Mouse (Mus musculus): ENCODE results near the gene Atg101.
A peak's percentile ranks its signal among the peaks of the same experiment; 100 is the strongest.
"Not testable (repeated sequence)": the region's sequence is repeated elsewhere in the genome, so short reads cannot be mapped to it uniquely, and the experiment has no call there.

The Atg101 gene

DNA sequence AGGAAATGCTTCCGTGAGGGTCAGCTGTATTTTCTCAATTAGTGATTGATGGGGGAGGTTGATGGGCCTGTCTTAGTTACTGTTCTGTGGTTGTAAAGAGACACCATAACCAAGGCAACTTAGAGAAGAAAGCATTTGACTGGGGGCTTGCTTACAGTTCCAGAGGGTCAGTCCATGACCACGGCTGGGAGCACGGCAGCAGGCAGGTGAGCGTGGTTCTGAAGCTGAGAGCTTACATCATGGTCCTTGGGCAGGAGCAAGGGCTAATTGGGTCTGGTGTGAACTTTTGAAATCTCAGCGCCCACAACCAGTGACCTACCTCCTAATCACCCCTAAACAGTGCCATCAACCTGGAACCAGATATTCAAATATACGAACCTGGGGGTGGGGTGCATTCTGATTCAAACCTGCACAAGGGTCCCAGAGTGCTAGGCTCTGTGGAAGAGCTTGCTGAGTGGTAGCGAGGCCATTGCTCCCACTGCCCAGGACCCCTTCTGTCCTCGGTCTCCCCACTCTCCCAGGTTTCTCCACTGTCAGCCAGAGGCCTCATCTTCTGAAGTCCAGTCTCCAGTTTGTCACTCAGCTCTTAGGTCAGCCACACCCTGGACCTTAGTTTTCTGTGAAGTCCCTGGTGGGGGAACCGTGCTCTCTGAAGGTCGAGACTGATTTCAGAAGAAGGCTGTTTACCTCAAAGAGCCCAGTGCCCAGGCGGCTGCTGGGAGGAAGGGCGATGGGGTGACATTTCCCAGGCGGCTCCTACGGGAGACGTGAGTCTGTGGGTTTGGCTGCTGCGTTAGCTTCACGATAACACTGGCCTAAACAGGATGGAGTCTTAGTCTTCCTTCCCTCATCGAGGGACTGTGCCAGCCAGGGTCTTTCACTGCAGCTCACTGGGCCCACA, 33.1 kb downstream of the Atg101 start:
- DNase-seq = no peak

DNA sequence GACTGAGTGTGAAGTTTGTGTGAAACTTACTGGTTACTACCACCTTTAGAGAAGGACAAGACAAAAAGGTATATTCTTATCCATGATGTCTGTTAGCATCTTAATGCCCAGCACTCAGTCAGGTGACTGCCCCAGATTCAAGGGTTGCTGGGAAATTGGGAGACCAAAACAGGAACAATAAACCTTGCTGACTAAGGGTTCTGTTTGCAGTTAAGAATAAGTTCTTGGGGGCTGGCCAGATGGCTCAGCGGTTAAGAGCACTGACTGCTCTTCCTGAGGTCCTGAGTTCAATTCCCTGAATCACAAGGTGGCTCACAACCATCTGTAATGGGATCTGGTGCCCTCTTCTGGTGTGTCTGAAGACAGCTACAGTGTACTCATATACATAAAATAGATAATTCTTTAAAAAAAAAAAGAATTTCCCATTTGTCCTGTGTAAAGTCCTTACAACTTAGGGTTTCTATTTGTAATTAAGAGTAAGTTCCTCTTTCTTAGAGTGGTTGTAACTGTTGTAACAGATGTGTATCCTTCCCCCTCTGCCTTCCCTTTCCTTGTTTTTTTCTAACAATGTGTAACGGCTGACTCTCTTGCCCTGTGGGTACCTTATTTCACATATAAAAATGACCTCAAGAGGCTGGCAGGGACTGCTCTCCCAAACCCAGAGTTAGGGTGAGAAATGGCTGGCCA, 33.9 kb downstream of the Atg101 start:
- no peak for DNase-seq

DNA sequence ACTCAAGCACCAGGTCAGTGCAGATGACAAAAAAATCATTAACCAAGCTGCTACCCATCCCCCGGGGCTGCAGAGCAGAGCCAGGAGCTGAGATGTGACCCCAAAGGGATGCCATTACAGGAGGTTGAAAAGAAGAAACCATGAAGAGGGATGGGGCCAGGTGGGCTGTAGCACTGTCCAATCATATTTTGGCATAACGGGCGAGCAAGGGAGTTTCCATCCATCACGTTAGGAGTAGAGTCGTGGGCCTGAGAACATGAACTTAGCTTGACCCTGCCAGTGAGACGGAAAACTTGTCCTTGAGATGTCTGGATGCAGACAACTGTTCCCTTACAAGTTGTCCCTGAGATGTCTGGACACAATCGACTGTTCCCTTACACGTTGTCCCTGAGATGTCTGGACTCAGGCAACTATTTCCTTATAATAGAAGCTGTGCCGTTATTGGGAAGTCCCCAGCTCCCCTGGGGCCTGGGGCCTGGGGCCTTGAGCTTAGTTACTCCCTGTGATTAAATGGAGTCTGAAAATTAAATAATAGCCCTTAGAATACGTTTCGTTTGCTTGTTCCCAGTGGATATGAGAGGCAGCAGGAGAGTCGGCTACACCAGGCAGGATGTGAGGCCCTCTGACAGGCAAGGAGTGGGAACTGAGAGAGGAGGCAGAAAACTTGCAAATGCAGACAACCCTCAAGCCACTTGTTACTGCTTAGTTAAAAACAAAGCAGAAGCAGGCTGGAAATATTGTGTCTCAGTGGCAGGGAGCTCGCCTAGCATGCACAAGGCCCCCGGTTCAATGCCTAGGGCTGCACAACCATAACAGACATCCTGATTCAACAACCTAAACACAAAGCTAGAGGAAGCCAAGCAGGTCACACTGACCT, 35.1 kb downstream of the Atg101 start:
- no peak for DNase-seq

DNA sequence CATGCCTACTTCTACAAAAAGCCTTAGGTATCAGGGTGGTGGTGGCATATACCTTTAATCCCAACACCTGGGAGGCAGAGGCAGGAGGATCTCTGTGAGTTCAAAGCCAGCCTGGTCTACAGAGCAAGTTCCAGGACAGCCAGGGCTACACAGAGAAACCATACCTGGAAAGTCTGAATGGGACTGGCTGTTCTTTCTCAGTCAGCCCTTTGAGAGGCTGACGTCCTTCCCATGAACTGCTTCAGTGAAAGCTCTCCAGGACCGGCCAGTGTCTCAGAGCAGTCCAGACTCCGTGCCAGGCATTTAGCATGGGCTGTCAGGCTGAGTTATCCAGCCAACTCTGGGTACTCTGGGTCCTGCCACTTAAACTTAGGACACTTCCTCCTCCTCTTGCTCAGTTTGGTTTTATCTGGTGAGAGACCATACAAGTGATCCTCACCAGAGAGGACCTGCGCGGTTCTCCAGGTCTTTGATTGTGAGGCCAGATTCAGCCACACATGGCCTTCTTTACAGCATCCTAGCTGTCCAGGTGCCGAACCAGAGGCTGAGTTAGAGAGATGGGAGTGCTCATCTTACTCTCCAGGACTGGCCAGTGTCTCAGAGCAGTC, 36.0 kb downstream of the Atg101 start:
- DNase-seq = no peak

DNA sequence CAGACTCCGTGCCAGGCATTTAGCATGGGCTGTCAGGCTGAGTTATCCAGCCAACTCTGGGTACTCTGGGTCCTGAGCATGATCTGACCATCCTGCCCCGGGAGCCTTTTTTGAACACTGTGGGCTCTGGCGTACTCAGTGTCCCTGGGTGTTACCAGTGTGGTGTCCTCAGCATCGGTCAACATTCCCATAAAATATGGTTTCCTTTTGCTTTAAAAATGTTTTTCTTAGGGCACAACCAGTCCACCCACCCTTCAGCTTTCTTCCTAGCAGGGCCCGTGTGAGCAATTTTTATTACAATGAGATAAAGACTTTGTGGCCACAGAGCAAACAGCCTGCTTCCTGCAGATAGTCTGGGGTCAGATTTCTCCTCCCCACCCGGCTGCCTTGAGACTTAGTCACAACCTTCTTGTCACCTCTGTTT, 36.6 kb downstream of the Atg101 start:
- DNase-seq = no peak

DNA sequence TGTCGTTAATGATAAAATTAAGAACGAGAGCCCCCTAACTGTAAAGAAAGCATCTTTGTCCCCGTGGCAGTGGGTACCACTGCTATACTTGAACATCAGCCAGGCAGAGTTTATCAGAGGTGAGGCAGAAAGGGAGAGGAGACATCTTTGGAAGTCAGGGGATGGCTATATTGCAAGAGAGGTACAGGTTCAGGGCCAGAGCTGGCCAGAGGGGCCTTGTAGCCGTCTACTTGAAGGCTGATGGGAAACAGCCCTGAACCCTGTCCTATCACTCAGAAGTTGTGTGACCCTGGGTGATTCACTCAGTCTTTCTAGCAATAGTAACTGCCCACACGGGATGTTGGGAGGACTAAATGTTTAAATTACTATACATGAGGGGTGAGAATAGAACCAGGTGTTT, 37.1 kb downstream of the Atg101 start:
- no peak for DNase-seq

DNA sequence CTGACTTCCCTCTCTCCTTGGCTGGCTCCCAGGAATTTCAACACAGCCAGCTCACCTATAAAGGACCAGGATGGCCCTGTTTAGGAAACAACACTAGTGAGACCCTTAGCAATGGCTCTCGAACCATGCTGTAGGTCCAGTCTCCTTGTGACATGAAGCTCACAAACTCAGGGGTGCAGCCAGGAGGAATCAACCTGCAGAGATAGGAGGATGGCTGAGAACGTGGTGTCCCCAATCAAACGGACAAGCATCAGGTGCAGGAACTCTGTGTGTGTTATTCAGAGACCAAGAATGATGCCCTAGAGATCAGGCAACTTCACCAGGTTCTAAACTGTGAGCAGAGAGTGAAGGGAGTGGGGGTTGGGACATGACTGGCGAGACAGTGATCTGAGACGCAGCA, 38.0 kb downstream of the Atg101 start:
- no peak for DNase-seq

DNA sequence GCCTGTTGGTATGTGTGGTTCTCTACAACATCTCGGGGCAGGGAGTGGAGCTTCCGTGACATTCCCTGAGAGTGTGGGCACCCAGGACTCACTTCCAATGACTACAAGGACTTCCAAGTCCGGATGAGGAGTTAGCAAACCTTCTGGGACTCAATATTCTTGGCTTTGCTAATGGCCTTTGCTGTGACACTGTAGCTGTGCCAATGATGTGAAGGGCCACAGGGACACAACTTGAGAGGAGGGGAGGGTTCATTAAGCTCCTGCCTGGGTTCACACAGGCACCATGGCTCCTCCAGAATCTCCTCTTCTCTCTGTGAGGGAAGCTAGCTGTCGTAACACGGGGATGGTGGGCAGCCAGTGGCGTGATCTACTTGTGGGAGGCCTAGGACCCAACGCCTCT, 38.6 kb downstream of the Atg101 start:
- no peak for DNase-seq

DNA sequence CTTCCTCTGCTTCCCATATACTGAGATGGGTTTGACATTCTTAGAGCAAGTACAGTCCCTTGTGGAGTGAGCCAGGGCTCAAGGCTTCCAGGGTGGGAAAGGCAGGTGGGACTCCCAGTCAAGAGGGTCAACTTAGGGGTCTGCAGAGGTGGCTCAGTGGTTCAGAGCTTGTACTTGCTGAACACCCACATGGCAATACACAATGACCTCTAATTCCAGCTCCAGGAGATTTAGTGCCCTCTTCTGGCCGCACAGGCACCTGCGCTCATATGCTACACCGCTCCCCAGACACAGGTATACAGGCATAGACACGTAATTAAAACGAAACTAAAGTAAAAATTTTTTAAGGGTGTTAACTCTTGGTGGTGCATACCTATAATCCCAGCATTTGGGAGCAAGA, 39.4 kb downstream of the Atg101 start:
- DNase-seq = no peak

DNA sequence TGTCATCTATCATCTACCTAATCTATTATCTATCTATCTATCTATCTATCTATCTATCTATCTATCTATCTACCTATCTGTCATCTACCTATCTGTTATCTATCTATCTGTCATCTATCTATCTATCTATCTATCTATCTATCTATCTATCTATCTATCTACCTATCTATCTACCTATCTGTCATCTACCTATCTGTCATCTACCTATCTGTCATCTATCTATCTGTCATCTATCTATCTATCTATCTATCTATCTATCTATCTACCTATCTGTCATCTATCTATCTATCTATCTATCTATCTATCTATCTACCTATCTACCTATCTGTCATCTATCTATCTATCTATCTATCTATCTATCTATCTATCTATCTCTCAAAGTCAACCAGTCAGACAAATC, 40.3 kb downstream of the Atg101 start:
- not testable (repeated sequence) for DNase-seq

DNA sequence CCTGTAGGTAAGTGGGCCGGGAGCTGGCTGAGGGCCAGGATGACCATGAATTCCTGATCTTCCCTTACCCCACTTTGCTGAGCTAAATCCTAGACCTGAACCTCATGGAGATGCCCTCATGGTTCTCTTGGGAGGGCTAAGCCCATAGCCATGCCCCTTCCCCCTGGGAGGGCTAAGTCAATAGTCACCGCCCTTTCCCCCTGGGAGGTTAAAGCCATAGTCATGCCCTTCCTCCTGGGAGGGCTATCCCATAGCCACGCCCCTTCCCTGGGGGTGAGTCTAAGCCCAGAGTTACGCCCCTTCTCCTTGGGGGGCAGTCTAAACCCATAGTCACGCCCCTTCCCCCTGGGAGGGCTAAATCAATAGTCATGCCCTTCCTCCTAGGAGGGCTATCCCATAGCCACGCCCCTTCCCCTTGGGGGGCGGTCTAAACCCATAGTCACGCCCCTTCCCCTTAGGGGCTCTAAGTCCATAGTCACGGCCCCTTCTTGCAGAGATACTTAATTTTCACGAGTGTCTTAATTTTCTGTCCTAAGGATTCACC, 42.0 kb downstream of the Atg101 start:
- no peak for DNase-seq

DNA sequence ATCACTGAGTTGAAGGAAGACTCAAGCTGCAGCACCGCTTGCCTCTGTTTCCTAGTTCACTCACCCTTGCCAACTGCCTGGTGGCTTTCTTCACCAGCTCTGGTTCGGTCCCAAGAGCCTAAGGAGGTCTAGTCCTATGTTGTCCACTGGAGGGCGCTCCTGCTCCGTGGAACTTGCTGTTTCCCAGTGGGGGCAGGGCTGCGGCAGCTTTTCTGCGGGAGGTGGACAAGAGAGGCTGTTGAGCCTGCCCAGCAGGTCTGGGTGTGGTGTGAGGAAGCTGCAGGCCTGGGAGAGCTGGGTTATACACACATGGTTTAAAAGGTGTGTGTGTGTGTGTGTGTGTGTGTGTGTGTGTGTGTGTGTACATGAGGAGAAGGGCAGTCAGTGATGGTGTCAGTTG, 43.2 kb downstream of the Atg101 start:
- DNase-seq = peak; percentile 71

DNA sequence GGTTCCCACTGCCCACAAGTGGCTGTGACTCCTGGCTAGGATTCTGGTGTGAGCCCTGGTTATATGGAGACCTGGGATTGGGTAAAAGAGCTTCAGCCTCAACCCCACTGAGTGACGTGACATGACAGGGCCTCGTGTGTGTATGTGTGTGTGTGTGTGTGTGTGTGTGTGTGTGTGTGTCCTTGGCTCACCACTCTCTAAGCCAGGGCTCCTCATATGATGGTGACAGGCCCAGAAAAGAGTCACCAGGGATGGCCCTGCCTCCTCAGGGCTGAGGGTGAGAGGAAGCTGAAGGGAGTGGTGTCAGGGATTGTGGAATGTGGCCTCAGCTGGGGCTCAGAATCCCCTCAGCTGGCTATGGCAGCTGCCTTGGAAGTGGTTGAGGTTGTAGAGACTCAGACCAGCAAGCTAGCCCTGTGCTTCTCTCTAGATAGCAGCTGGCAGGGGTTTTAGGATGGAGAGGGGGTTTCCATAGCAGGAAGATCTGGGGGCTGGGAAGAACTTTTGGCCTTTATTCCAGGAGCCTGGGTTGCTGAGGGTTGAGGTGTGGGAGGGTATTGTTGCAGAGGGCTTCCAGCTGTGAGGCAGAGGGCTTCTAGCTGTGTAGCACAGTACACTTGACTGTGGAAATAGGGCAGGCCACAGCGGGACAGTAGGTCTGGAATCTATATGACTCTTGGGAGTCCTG, 44.9 kb downstream of the Atg101 start:
- no peak for DNase-seq

DNA sequence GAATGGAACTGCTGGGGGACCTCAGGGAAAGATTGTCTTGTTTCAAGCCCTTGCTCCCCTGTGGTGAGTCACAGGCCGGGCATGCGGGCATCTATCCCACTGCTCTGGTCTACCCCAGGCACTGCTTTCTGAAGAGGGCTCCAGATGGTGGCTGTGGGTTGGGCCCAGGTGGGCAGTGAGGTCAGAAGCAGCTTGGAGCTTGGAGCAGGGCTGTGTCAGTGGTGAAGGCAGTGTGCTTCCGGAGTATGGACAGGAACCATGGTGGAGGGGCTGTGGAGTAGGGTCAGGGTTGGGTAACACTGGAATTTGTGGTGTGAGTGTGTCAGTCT, 45.5 kb downstream of the Atg101 start:
- no peak for DNase-seq

DNA sequence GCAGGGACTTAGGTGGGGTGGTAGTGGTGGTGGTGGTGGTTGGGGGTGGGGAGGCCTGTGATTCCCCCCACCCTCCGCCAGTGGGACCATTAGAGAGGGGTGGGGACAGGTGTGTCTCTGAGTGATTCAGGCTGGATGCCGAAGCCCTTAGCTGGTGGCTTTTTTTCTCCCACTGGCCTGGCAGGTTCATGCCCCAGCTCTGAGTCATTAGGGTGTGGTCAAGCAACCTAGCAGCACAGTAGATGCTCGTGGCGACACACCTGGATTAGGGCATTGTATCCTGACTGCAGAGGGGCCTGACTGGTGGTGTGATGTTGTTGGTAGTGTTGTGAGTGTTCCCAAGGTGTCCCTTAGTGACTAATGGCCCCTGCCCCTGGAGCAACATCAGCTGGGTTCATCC, 47.0 kb downstream of the Atg101 start:
- DNase-seq = no peak

DNA sequence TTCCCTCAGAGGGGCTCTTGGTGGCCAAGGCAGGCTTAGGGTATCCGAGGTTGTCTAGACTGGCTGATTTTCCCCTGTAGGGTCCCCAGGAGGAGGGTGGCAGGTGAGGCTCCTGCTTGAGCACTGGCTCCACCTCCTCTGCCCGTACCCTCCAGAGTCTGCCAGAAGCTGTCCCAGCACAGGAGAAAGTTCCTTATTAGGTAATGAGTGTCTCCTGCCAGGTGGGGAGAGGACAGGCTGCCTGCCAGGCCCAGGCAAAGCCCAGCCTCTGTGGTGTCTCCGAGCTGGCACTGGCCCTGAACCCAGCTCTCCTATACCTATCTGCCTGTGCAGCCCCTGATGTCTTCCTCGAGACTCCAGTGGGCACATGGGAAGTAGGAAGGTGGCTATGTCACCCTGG, 48.3 kb downstream of the Atg101 start:
- DNase-seq = no peak

DNA sequence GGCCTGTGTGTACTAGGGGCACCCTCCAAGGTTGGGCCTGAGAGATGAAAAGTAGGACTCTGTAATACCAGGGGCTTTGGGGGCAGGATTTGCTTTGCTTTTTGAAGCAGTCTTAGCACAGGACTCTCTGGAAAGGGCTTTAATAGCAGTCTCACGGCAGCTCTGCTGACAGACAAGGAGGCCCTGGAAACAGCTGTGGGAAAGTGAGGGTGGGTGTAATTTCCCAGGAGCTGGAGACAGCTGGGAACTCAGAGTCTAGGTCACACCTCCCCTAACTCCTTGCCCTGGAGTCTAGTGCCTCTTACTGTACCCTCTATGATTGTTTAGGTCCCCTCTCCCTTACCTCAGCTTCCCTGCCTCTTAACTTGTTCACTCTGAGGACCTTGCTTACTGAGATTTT, 49.1 kb downstream of the Atg101 start:
- DNase-seq = no peak

DNA sequence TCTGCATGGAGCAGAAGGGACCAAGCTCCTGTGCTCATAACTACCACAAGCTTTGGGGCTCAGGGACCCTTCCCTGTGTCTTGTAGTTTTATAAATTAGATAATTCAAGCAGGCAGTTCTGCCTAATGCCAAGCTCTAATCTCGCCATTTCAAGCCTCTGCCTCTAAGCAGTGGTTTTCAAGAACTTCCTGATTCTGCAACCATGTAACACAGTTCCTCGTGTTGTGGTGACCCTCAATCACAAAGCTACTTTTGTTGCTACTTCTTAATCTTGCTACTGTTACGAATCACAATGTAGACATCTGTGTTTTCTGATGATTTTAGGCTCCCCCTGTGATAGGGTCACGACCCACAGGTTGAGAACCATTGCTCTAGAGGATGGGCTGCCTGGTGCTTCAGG, 49.6 kb downstream of the Atg101 start:
- DNase-seq = no peak

DNA sequence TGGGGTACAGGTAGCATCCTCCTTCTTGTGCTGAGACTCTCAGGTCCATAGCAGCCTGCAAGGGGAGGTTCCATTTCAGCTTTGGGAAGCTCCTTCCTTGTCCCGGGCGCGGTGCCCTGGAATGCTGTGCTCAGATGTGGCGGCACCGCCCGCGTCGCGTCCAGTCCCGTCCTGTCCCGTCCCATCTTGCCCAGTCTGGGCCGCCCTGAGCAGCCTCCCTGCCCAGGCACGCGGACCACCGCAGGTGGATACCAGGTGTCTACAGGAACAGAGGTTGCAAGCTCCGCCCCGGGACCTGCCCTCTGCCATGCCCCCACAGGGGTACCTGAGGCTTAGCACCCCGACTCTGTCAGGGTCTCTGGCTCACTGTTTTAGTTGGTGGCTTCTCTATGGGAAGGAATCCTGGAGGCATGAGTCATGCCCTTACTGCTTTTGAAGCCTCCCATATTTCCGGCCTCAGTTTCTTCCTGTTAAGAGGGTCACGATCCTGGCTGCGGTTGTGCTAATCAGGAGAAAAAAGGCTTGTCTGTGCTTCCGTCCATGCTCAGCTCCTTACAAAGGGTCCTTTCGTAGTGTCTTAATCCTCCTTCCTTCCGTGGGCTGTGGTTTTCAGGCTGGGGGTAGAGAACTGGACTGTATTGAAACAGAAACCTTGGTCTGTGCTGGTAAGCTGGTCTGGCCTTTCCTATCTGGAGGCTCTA, 52.6 kb downstream of the Atg101 start:
- no peak for DNase-seq

DNA sequence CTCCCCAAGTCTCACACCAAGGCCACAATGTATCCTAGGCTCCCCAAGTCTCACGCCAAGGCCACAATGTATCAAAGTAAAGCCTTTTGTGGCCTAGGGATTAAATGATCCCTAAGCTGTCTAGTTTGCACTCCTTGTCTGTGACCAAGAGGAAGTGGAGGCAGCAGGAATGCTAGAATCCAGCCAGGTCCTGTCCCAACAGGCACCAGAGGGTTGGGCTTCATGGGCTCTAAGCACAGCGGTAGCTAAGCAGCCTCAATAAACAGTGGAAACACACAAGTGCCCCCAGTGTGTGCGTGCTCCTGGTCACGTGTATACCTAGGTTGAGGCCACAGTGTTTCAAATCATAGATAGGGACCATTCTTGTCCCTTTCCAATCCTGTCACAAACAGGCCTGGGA, 54.3 kb downstream of the Atg101 start:
- DNase-seq = no peak

DNA sequence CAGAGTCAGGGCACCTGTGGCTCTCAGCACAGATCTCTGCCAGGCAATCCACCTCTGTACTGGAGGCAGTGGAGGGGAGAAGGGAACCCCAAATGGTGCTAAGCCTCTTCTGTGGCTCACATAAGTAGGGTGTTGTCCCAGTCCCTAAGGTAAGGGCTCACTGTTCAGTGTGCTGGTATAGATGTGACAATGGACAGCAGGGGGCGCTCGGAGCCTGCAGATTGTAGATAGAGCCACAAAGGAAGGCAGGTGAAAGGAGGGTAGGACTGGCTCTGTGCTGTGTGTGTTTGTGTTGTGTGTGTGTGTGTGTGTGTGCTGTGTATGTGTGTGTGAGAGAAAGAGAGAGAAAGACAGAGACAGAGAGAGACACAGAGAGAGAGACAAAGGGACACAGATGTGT, 55.5 kb downstream of the Atg101 start:
- DNase-seq = peak; percentile 81

Data from layer of hippocampus, adult 9-11 months (tissue).